Comparison of ENCODE assay signal across 12 mouse cellular contexts in genomic region chr7:137302961-137303775, GRCm38 (mm10). TPM values are rescaled to one million over a fixed set of nuclear protein-coding genes. Genes with fewer than 3 reads are reported as not detected.
DNase-seq lines count a peak whose midpoint lies in the region; ATAC-seq and TF ChIP-seq lines count a peak whose summit lies in the region.
"Had no signal": no experiment of that assay in that cellular context is flagged by ENCODE, and none has a peak within 500 bp of the region (broad histone marks: within the 10 kb centered on the region; RNA-seq: fewer than 3 reads in every experiment).

No protein-coding gene starts in this region.

- H3K9me3 ChIP-seq in heart, embryonic 12.5 days (replicated peaks), result no peaks in the 10 kb centered on the region
- no peaks in the 10 kb centered on the region for H3K9me3 ChIP-seq in hindbrain, embryonic 12.5 days (replicated peaks)
- H3K9me3 ChIP-seq in midbrain, embryonic 14.5 days (ENCODE audit: control insufficient read depth, low read length), result no peaks in the 10 kb centered on the region

- 54% methylated on average over 10 of the region's 10 CpGs for WGBS in heart, embryonic 12.5 days
- WGBS in hindbrain, embryonic 12.5 days, result 9% methylated on average over 10 of the region's 10 CpGs
- 13% methylated on average over 10 of the region's 10 CpGs for WGBS in midbrain, embryonic 14.5 days

- H3K27me3 ChIP-seq in heart, embryonic 12.5 days (replicated peaks), result peaks cover 62% of the 10 kb centered on the region
- peaks cover 3% of the 10 kb centered on the region; the same call in 1 of the 2 replicates for H3K27me3 ChIP-seq in hindbrain, embryonic 12.5 days
- peaks cover 3% of the 10 kb centered on the region; the same call in 1 of the 2 replicates for H3K27me3 ChIP-seq in midbrain, embryonic 14.5 days (ENCODE audit: control insufficient read depth, insufficient read depth, low read length)

- no peak overlapping the region for H3K27ac ChIP-seq in heart, embryonic 12.5 days (ENCODE audit: poor library complexity, severe bottlenecking)
- H3K27ac ChIP-seq in hindbrain, embryonic 12.5 days, result peak overlapping the region; percentile 85
- H3K27ac ChIP-seq in midbrain, embryonic 14.5 days (replicated peaks; ENCODE audit: low read depth, low read length), result peak overlapping the region; percentile 89

- no peak overlapping the region for H3K4me3 ChIP-seq in heart, embryonic 12.5 days
- peak overlapping the region; percentile 22 for H3K4me3 ChIP-seq in hindbrain, embryonic 12.5 days
- H3K4me3 ChIP-seq in midbrain, embryonic 14.5 days (replicated peaks; ENCODE audit: low read depth, low read length), result peak overlapping the region; percentile 36

- no peak for ATAC-seq in heart, embryonic 12.5 days (ENCODE audit: insufficient number of reproducible peaks, low FRiP score)
- no peak for ATAC-seq in hindbrain, embryonic 12.5 days (ENCODE audit: low FRiP score)
- no peak for ATAC-seq in midbrain, embryonic 14.5 days (ENCODE audit: low FRiP score, low TSS enrichment)

- TF ChIP-seq POLR2A in brain, embryonic 14.5 days (IDR thresholded peaks at IDR 0.05; ENCODE audit: borderline replicate concordance, extremely low read depth, insufficient read depth, insufficient read length, poor library complexity, severe bottlenecking), result no peak

- H3K9ac ChIP-seq in heart, embryonic 12.5 days, result no peak overlapping the region
- peak overlapping the region; percentile 38; the same call in 1 of the 2 replicates for H3K9ac ChIP-seq in hindbrain, embryonic 12.5 days
- H3K9ac ChIP-seq in midbrain, embryonic 14.5 days (replicated peaks; ENCODE audit: low read length), result peak overlapping the region; percentile 68

- peak overlapping the region; percentile 23 for H3K4me2 ChIP-seq in heart, embryonic 12.5 days
- H3K4me2 ChIP-seq in hindbrain, embryonic 12.5 days (replicated peaks), result peak overlapping the region; percentile 43
- peak overlapping the region; percentile 59 for H3K4me2 ChIP-seq in midbrain, embryonic 14.5 days (ENCODE audit: low read length)
- H3K4me2 ChIP-seq: liver, embryonic 11.5 days had no signal

- DNase-seq in heart, adult 8-10 months (ENCODE audit: low spot score), result no peak
- DNase-seq in brain, embryonic 14.5 days (ENCODE audit: low read depth), result peak; percentile 34
- DNase-seq in midbrain, embryonic 14.5 days, result peak; percentile 54
- no peak for DNase-seq in gastrocnemius, postnatal 10 days
- no peak for DNase-seq in left cerebral cortex, adult 18-20 months (ENCODE audit: low spot score in 2 of 2)
- no peak for DNase-seq in spleen, postnatal 36 days (ENCODE audit: low spot score in 2 of 2)
- DNase-seq: cerebellum, postnatal 36 days; kidney, postnatal 14 days had no signal

- H3K4me1 ChIP-seq in heart, embryonic 12.5 days (replicated peaks), result peaks cover 21% of the 10 kb centered on the region
- H3K4me1 ChIP-seq in hindbrain, embryonic 12.5 days, result peaks cover 77% of the 10 kb centered on the region
- H3K4me1 ChIP-seq in midbrain, embryonic 14.5 days (ENCODE audit: control insufficient read depth, insufficient read depth, low read length), result peaks cover 53% of the 10 kb centered on the region

- TF ChIP-seq CTCF in brain, embryonic 14.5 days (IDR thresholded peaks at IDR 0.05; ENCODE audit: borderline replicate concordance, extremely low read depth, insufficient read depth, insufficient read length), result no peak

- H3K36me3 ChIP-seq in heart, embryonic 12.5 days, result no peaks in the 10 kb centered on the region
- H3K36me3 ChIP-seq in hindbrain, embryonic 12.5 days, result no peaks in the 10 kb centered on the region
- H3K36me3 ChIP-seq in midbrain, embryonic 14.5 days (ENCODE audit: control insufficient read depth, insufficient read depth, low read length), result peaks cover 9% of the 10 kb centered on the region

RNA-seq across cellular contexts. Expression of gene Ebf3, which starts 11.1 kb away (rescaled TPM):
- 0.61 and 0.65 TPM in 2 replicates for polyA plus RNA-seq in heart, embryonic 12.5 days (2016; fragmentation: Nextera tagmentation; extraction: Ambion mirVana)
- total RNA-seq in heart, adult 8-10 months (2022), result 1 to 10 TPM; 5.0 to 9.3 (median 7.6) TPM
- 46.4 and 157 TPM in 2 replicates for polyA plus RNA-seq in brain, embryonic 14.5 days (2012; rRNA removed)
- polyA plus RNA-seq in hindbrain, embryonic 12.5 days (2016; fragmentation: Nextera tagmentation; extraction: Ambion mirVana), result 23.0 and 23.4 TPM in 2 replicates
- polyA plus RNA-seq in midbrain, embryonic 14.5 days (2014; fragmentation: Nextera tagmentation; extraction: Ambion mirVana), result 34.0 and 43.4 TPM in 2 replicates
- 10 to 100 TPM; 16.0 to 27.5 TPM for total RNA-seq in gastrocnemius, postnatal 10 days (2021)
- under 1 TPM; 0.30 to 0.63 TPM for total RNA-seq in left cerebral cortex, adult 18-20 months (2021)
- total RNA-seq: megakaryocyte-erythroid progenitor cell, adult 5-6 weeks had no signal

Comparison
In these comparisons a context has a peak if more than half of its experiments do, and no peak if none do; other contexts are left out.
1. DNase-seq: peak in brain, embryonic 14.5 days (single experiment) and midbrain, embryonic 14.5 days (single experiment); none in heart, adult 8-10 months (single experiment), gastrocnemius, postnatal 10 days (single experiment), left cerebral cortex, adult 18-20 months (0 of 2) and spleen, postnatal 36 days (0 of 2).
2. RNA of gene Ebf3, which starts 11.1 kb away (polyA plus RNA-seq): 46.4 to 157 TPM in brain, embryonic 14.5 days, 34.0 to 43.4 TPM in midbrain, embryonic 14.5 days and 23.0 to 23.4 TPM in hindbrain, embryonic 12.5 days; 0.61 to 0.65 TPM in heart, embryonic 12.5 days; every median in the first group is over 10 times any median in the second.
3. Peak in every context shown above with its lines, with median percentiles within 50 percentile points of each other: H3K4me2 ChIP-seq.